Mouse (Mus musculus): ENCODE data around the gene Rec114.

Rec114 gene

GRCm38 (mm10) chr9:58716886-58717285 is 26.9 kb downstream of the Rec114 start:
- no peak for DNase-seq (ENCODE audit: low spot score)

GRCm38 (mm10) chr9:58710642-58711041 is 33.1 kb downstream of the Rec114 start:
- DNase-seq (ENCODE audit: low spot score): no peak

- no peak for DNase-seq (ENCODE audit: low spot score)
Measured at GRCm38 (mm10) chr9:58709939-58710338, 33.8 kb downstream of the Rec114 start.

GRCm38 (mm10) chr9:58707796-58708195 is 36.0 kb downstream of the Rec114 start:
- DNase-seq (ENCODE audit: low spot score): no peak

- DNase-seq (ENCODE audit: low spot score): no peak
Measured at GRCm38 (mm10) chr9:58706024-58706423, 37.7 kb downstream of the Rec114 start.

- DNase-seq (ENCODE audit: low spot score): no peak
Measured at GRCm38 (mm10) chr9:58703766-58704165, 40.0 kb downstream of the Rec114 start.

- DNase-seq (ENCODE audit: low spot score): no peak
Measured at GRCm38 (mm10) chr9:58701751-58702150, 42.0 kb downstream of the Rec114 start.

GRCm38 (mm10) chr9:58698486-58698885 is 45.3 kb downstream of the Rec114 start:
- no peak for DNase-seq (ENCODE audit: low spot score)

GRCm38 (mm10) chr9:58691471-58691870 is 52.3 kb downstream of the Rec114 start:
- DNase-seq (ENCODE audit: low spot score): no peak

- DNase-seq (ENCODE audit: low spot score): no peak
Measured at GRCm38 (mm10) chr9:58690701-58691100, 53.1 kb downstream of the Rec114 start.

GRCm38 (mm10) chr9:58688076-58688475 is 55.7 kb downstream of the Rec114 start:
- DNase-seq (ENCODE audit: low spot score): no peak

GRCm38 (mm10) chr9:58685290-58685689 is 58.5 kb downstream of the Rec114 start:
- no peak for DNase-seq (ENCODE audit: low spot score)

- no peak for DNase-seq (ENCODE audit: low spot score)
Measured at GRCm38 (mm10) chr9:58683372-58683771, 60.4 kb downstream of the Rec114 start.

- DNase-seq (ENCODE audit: low spot score): no peak
Measured at GRCm38 (mm10) chr9:58682106-58682505, 61.7 kb downstream of the Rec114 start.

GRCm38 (mm10) chr9:58681411-58681810 is 62.4 kb downstream of the Rec114 start:
- no peak for DNase-seq (ENCODE audit: low spot score)

GRCm38 (mm10) chr9:58675371-58675770 is 68.4 kb downstream of the Rec114 start:
- DNase-seq (ENCODE audit: low spot score): no peak

GRCm38 (mm10) chr9:58674736-58675135 is 69.0 kb downstream of the Rec114 start:
- DNase-seq (ENCODE audit: low spot score): no peak

GRCm38 (mm10) chr9:58672474-58672873 is 71.3 kb downstream of the Rec114 start:
- DNase-seq (ENCODE audit: low spot score): no peak

GRCm38 (mm10) chr9:58669819-58670218 is 73.9 kb downstream of the Rec114 start:
- DNase-seq (ENCODE audit: low spot score): no peak

GRCm38 (mm10) chr9:58669071-58669470 is 74.7 kb downstream of the Rec114 start:
- no peak for DNase-seq (ENCODE audit: low spot score)

- DNase-seq (ENCODE audit: low spot score): no peak
Measured at GRCm38 (mm10) chr9:58668171-58668570, 75.6 kb downstream of the Rec114 start.

GRCm38 (mm10) chr9:58667244-58667643 is 76.5 kb downstream of the Rec114 start:
- DNase-seq (ENCODE audit: low spot score): no peak

- DNase-seq (ENCODE audit: low spot score): no peak
Measured at GRCm38 (mm10) chr9:58666191-58666590, 77.6 kb downstream of the Rec114 start.

- no peak for DNase-seq (ENCODE audit: low spot score)
Measured at GRCm38 (mm10) chr9:58665492-58665891, 78.3 kb downstream of the Rec114 start.

GRCm38 (mm10) chr9:58662791-58663190 is 81.0 kb downstream of the Rec114 start:
- no peak for DNase-seq (ENCODE audit: low spot score)
